Mouse (Mus musculus): ENCODE measurements around the gene Scaf1. TPM values are rescaled to one million over a fixed set of nuclear protein-coding genes. Genes with fewer than 3 reads are reported as not detected.

Gene Scaf1
- total RNA-seq (2021): 86.4 and 99.4 TPM in 2 replicates
- long read RNA-seq, partial matches to known transcripts: 30 of 34 reads
- long read RNA-seq, other reads (novel, unspliced or antisense): 4 of 34 reads

GRCm38 (mm10) chr7:45015957-45016612 lies at the start of gene Scaf1:
Scaf1 (minus strand) TSS chr7:45016363.
- DNase-seq: peak; percentile 98

- DNase-seq: peak; percentile 88
These were observed 46.2 kb upstream of the Scaf1 start, which contains the start of the genes Nosip and Prrg2 for GRCm38 (mm10) chr7:45062239-45062835. Nosip (plus strand) TSS chr7:45062429. Prrg2 (minus strand) TSS chr7:45062677.

GRCm38 (mm10) chr7:45061532-45062075 lies 45.4 kb upstream of the Scaf1 start:
- DNase-seq: peak; percentile 21

- DNase-seq: no peak
These were observed 44.5 kb upstream of the Scaf1 start for GRCm38 (mm10) chr7:45060632-45061122.

GRCm38 (mm10) chr7:45058607-45059571 lies 42.7 kb upstream of the Scaf1 start:
- DNase-seq: no peak

- DNase-seq: no peak
These were observed 40.8 kb upstream of the Scaf1 start for GRCm38 (mm10) chr7:45056972-45057348.

GRCm38 (mm10) chr7:45056329-45056971 lies 40.3 kb upstream of the Scaf1 start:
- DNase-seq: no peak

GRCm38 (mm10) chr7:45053931-45054510 lies 37.9 kb upstream of the Scaf1 start:
- peak; percentile 90 for DNase-seq

GRCm38 (mm10) chr7:45053117-45053930 lies 37.2 kb upstream of the Scaf1 start:
- peak; percentile 79 for DNase-seq

- DNase-seq: no peak
These were observed 36.6 kb upstream of the Scaf1 start, which contains the start of gene Prr12 for GRCm38 (mm10) chr7:45052862-45053116. Prr12 (minus strand) TSS chr7:45052881.

GRCm38 (mm10) chr7:45052181-45052861 lies 36.2 kb upstream of the Scaf1 start:
- DNase-seq: no peak

- DNase-seq: no peak
These were observed 35.4 kb upstream of the Scaf1 start for GRCm38 (mm10) chr7:45051601-45051974.

- DNase-seq: peak; percentile 75
These were observed 34.9 kb upstream of the Scaf1 start for GRCm38 (mm10) chr7:45050945-45051600.

GRCm38 (mm10) chr7:45048923-45049657 lies 32.9 kb upstream of the Scaf1 start:
- no peak for DNase-seq

GRCm38 (mm10) chr7:45048001-45048890 lies 32.1 kb upstream of the Scaf1 start:
- no peak for DNase-seq

- DNase-seq: no peak
These were observed 31.3 kb upstream of the Scaf1 start for GRCm38 (mm10) chr7:45047491-45047890.

- DNase-seq: no peak
These were observed 30.7 kb upstream of the Scaf1 start for GRCm38 (mm10) chr7:45046853-45047350.
